Mouse (Mus musculus) layer of hippocampus, postnatal 10 days (tissue): ENCODE data around the gene Hist3h2a. TPM values are rescaled to one million over a fixed set of nuclear protein-coding genes. Genes with fewer than 3 reads are reported as not detected.

Experiments
- DNase-seq, 2 experiments: peaks; one replicate each; pipeline ENCODE4 v3.0.0; 2021; ENCODE audit warnings: low spot score in 2 of 2
- microRNA-seq, 2 experiments: library from miRNA; unstranded; fragments of <30 nt; microRNA quantifications; one replicate each; pipeline ENCODE4 v1.2.0; 2021
- total RNA-seq, 2 experiments: library from RNA; stranded (reverse); gene quantifications; 2 replicates each; pipeline ENCODE4 v1.2.3; 2021

The Hist3h2a gene
- total RNA-seq, 2 experiments from 2014 or later, result 59.3 to 61.6 TPM

- no peak for DNase-seq
Observed at GRCm38 (mm10) chr11:58990141-58990540, 35.7 kb downstream of the Hist3h2a start.

- no peak for DNase-seq
Observed at GRCm38 (mm10) chr11:58990794-58991193, 36.3 kb downstream of the Hist3h2a start.

- no peak for DNase-seq
Observed at GRCm38 (mm10) chr11:58991911-58992310, 37.4 kb downstream of the Hist3h2a start.

DNA sequence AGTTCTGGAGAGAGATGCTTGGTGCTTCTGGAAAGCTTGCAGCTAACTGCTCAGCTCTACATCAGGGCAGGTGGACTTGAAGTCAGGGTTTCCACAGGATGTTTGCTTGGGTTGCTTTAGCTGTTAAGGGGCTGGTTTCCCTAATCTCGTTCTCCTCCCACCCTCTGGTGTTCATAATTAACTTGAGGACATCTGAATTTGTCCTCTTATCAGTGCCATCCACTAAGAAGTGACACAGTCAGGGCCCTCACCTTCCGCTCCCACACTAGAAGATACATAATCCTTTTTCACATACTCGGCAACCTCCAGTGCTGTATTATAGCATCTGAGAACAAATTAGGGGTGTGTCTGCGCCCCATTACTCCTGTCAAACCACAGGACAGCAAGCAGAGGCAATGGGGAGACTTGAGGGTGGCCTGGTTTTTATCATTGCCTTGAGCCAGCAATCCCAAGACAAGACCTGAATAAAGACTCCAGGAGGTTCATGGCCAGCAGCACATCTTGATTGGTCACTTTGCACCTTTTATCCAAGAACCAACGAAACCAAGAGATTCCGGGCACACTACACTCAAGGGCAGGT, 38.7 kb downstream of the Hist3h2a start:
- DNase-seq, result no peak

DNA sequence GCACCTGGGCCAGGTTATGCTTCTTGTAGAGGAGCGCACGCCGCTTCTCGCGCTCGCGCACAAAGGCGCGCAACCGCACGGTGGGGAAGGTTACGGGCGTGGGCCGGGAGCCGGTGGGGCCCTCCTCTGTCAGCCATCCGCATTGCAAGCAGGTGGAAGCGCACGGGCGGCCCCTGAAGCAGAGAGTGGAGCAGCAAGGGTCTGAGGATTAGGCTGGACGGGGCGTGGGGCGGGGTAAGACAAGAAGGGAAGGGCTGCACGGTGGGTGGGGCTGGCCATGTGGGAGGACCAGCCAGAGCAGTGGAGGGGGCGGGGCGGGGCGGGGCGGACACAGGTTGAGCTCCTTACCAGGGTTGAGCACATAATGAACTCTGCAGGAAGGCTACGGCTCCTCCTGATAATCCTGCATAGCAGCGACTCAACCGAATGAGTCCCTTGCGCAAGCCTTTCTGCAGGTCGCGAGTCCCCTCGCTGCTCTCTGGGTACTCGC, 39.9 kb downstream of the Hist3h2a start:
- peak; percentile 46 to 59 for DNase-seq

GRCm38 (mm10) chr11:58995061-58995806, 40.7 kb downstream of the Hist3h2a start:
- DNase-seq, result no peak

- DNase-seq, result no peak
Observed at GRCm38 (mm10) chr11:58995807-58996370, 41.4 kb downstream of the Hist3h2a start.

- DNase-seq, result no peak
Observed at GRCm38 (mm10) chr11:58997541-58997940, 43.1 kb downstream of the Hist3h2a start.

DNA sequence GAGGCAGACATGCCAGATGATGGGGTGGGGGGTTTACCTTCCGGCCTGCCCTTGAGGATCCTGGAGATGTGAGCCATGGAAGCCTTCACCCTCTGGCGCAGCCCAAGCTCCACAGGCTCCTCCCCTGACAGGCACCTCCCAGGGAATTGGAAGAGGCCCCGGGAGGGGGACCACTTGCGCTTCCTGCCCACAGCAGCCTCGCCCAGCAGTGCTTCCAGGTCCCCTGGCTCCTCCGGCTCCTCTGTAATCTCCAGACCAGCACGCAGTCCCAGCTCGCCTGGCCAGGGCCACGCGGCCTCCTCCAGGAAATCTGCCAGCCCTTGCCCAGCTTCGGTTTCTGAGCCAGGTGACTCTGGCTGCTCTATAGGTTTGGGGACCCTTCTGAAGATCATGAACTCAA, 44.7 kb downstream of the Hist3h2a start:
- no peak for DNase-seq

- DNase-seq, result no peak
Observed at GRCm38 (mm10) chr11:58999830-59000229, 45.3 kb downstream of the Hist3h2a start.

DNA sequence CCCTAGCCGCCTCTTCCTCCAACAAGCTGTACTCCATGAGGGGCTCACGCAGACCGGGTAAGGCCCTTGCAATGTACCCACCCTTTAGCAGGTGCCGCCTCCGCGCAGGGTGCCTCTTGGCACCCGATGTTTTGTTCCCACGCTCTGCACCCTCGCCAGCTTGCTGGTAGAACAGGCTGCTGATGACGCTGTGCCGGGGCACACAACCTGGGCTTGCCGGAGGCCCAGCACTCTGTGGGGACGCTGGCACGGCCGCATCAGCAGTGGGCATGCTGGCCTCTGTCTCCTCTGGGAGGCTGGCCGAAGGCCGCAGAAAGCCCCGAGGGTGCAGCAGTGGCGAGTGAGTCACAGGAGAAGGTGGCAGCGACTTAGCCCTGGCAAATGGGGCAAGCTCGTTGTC, 46.1 kb downstream of the Hist3h2a start:
- DNase-seq, result peak; percentile 58 to 63

DNA sequence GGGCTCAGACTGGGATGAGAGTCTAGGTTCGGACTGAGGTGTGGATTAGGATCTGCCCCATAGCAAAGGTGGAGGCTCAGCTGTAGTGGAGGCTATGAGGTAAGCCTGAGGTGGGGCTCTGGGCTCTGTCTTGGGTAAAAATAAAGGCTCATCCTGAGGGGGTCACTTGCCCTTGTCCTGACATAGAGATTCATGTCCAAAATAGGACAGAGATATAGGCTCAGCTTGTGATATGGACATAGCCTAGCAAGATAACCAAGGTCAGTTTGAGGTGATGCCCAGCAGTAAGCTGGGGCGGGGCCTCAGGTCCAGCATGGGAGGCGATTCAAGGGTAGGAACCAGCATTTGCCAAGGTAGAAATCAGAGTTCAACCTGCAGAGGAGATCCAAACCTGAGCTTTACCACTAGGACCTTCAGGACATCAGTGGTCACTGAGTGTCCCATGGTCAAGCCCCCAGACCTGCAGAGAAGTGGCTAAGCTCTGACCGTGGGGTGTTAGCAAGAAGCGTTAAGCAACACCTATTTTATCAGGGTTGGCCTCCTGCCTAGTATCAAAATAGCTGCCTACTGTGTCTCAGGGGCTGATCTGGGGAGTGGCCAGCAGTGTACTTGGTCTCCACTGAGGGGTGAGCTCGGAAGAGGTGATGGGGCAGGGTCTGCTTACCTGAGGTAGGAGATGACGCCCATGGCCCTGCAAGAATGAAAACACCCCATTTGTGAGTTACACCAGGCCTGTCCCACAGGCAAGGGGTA, 48.0 kb downstream of the Hist3h2a start:
- DNase-seq, result no peak

Small RNA genes within 50 kb of the gene (microRNA-seq; reads per million reads assigned to microRNA genes)
- 0.22 to 0.98 reads per million in 2 experiments for gene Gm44313

Other genes starting within 250 kb of the Hist3h2a start
- gene Olfr318, start 230.7 kb upstream of the Hist3h2a start, total RNA-seq, result under 1 TPM in 1 of 2 experiments, not detected in 1; 0.16 TPM
- gene Olfr317, start 215.5 kb upstream of the Hist3h2a start, total RNA-seq, result under 1 TPM in 1 of 2 experiments, not detected in 1; 0.49 TPM
- gene Olfr316, start 202.0 kb upstream of the Hist3h2a start, total RNA-seq, result under 1 TPM; 0.25 to 0.32 TPM
- gene Olfr315, start 181.5 kb upstream of the Hist3h2a start, total RNA-seq, result not detected
- not detected for gene Olfr314, start 171.7 kb upstream of the Hist3h2a start, total RNA-seq
- 1 to 10 TPM; 5.3 to 6.9 TPM for gene Fam183b, start 152.7 kb upstream of the Hist3h2a start, total RNA-seq
- gene Olfr313, start 139.7 kb upstream of the Hist3h2a start, total RNA-seq, result not detected
- not detected for gene Olfr312, start 125.4 kb upstream of the Hist3h2a start, total RNA-seq
- not detected for gene Olfr311, start 115.4 kb upstream of the Hist3h2a start, total RNA-seq
- gene Gm12258, start 107.5 kb upstream of the Hist3h2a start, total RNA-seq, result 10 to 100 TPM; 16.2 to 17.7 TPM
- gene 2810021J22Rik, start 87.5 kb upstream of the Hist3h2a start, total RNA-seq, result 10 to 100 TPM in 1 of 2 experiments, 1 to 10 TPM in 1; 6.6 to 11.7 TPM
- 10 to 100 TPM in 1 of 2 experiments, 1 to 10 TPM in 1; 9.9 to 10.1 TPM for gene Zfp39, start 50.5 kb upstream of the Hist3h2a start, total RNA-seq
- gene Btnl10, start 36.8 kb upstream of the Hist3h2a start, total RNA-seq, result under 1 TPM in 1 of 2 experiments, not detected in 1; 0.22 TPM
- gene Rnf187, start 15.8 kb upstream of the Hist3h2a start, total RNA-seq, result 100 to 1,000 TPM; 453 to 458 TPM
- gene Hist3h2ba, start 5.8 kb upstream of the Hist3h2a start, total RNA-seq, result 100 to 1,000 TPM; 146 to 155 TPM
- gene Trim17, start within 50 bp of the Hist3h2a start, total RNA-seq, result 1 to 10 TPM; 2.9 to 3.7 TPM
- gene Trim11, start 23.4 kb downstream of the Hist3h2a start, total RNA-seq, result 10 to 100 TPM; 24.7 to 28.6 TPM
- 1 to 10 TPM; 2.9 TPM for gene Obscn, start 181.7 kb downstream of the Hist3h2a start, total RNA-seq
- gene Iba57, start 209.1 kb downstream of the Hist3h2a start, total RNA-seq, result 10 to 100 TPM; 11.0 to 12.0 TPM
- 1 to 10 TPM; 1.8 to 2.8 TPM for gene Gjc2, start 228.5 kb downstream of the Hist3h2a start, total RNA-seq
- gene Guk1, start 237.5 kb downstream of the Hist3h2a start, total RNA-seq, result 100 to 1,000 TPM; 123 to 125 TPM
- 10 to 100 TPM; 39.6 to 40.9 TPM for gene Mrpl55, start 247.8 kb downstream of the Hist3h2a start, total RNA-seq